Mouse (Mus musculus): ENCODE data around the gene Mgat4c.

Gene Mgat4c

GRCm38 (mm10) chr10:101681437-101681912, at the start of gene Mgat4c:
Gene Mgat4c, plus strand, starts transcription at chr10:101681487.
- DNase-seq: peak; percentile 1 to 2

DNA sequence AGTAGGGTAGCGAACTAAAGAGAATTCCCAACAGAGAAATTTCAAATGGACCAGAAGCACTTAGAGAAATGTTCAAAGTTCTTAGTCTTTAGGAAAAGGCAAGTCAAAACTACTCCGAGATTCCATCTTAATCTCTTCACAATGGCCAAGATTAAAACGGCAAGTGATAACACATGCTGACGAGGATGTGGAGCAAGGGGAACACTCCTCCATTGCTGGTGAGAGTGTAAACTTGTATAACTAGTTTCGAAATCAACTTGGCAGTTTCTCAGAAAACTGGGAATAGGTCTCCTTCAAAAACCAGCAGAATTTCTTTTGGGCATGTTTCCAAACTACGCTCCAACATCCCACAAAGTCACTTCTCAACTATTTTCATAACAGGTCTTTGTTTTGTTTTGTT, 46.0 kb upstream of the Mgat4c start:
- no peak for DNase-seq

GRCm38 (mm10) chr10:101641048-101641447, 40.2 kb upstream of the Mgat4c start:
- no peak for DNase-seq

DNA sequence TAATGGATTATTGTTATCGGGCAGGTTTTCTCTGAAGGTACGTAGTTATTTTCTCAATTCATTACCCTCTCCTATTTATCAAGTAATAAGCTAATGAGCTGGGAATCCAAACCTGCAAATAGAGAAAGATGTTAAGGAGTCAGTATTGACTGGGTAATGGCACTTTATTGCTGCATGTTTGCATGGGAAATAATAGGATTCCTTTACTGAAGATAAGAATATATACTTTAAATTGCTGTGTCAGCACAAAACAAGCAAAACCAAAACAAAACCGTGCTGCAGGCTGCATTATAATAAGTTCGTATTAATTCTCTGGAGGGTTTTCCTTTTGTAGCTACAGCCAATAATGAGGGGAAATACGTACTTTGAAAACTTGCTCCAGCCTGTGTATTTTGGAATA, 627 bp downstream of the Mgat4c start:
- no peak for DNase-seq

DNA sequence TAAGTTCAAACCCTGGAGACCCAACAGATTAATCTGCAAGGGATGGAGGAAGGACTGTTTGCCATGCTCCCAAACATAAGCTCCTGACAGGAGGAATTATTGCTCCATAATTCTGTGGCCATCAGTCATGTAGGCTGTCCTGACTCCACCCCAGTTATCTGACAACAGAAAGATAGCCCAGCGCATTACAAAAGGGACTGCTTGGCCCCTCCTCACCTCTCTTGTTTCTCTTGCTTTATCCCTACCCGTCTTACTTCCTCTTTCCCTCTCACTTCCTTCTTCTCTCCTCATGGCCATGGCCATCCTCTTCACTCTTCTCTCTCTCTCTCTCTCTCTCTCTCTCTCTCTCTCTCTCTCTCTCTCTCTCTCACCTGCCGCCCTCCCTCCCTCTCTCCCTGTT, 80.5 kb downstream of the Mgat4c start:
- DNase-seq: no peak

GRCm38 (mm10) chr10:101770688-101771087, 89.4 kb downstream of the Mgat4c start:
- no peak for DNase-seq

- DNase-seq: no peak
These were observed 89.9 kb downstream of the Mgat4c start for GRCm38 (mm10) chr10:101771157-101771556.

DNA sequence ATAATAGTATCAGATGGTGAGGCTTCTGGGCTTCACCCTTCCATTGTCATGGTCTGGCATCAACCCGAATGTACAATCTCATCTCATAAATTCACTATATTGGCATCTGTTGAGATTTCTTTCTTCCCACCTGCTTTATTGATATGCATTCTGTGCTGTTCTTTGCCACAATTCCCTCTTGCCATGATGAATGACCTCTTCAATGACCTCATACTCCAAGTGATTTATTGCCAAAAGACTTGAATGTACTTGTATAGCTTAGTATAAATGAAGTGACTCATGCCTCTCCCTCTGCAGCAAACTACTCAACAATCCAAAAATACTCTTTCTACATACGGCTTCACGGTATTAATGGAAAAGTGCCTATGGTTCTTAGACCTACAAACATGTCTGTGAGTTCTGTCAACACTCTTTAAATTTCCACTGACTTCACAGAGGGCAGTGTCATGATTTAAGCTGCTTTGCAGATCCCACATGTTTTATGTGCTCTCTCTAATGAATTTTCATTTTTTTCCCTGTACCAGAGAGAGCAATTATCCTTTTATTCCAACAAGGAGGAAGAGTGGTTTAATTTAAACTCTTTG, 102.0 kb downstream of the Mgat4c start:
- no peak for DNase-seq

GRCm38 (mm10) chr10:101795507-101795906, 114.2 kb downstream of the Mgat4c start:
- no peak for DNase-seq

- DNase-seq: no peak
These were observed 117.7 kb downstream of the Mgat4c start for GRCm38 (mm10) chr10:101798831-101799474.

GRCm38 (mm10) chr10:101808768-101809167, 127.5 kb downstream of the Mgat4c start:
- no peak for DNase-seq

- no peak for DNase-seq
These were observed 135.6 kb downstream of the Mgat4c start for GRCm38 (mm10) chr10:101816902-101817301.

GRCm38 (mm10) chr10:101827944-101828343, 146.7 kb downstream of the Mgat4c start:
- DNase-seq: no peak

- no peak for DNase-seq
These were observed 174.8 kb downstream of the Mgat4c start for GRCm38 (mm10) chr10:101856115-101856514.

- no peak for DNase-seq
These were observed 208.6 kb downstream of the Mgat4c start for GRCm38 (mm10) chr10:101889866-101890265.

DNA sequence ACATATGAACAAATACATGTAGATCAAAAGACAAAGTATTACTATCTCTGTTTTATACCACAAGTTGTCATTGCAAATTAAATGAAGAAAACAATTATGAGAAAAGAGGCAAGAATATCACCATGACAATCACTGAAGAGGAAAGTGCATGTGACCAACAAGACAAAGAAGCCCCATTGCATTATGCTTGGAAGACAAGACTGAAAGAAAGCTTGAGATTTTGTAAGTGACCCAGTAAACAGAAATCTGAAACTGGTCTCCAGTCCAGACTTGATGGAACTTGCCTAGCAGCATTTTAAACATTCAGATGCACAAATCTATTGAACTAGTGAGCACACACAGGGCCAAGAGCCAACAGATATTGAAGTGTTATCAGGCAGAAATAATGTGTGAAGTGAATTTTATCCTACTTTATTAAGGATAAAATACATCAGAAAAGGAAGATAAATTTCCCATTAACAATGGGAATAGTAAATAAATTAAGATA, 236.1 kb downstream of the Mgat4c start:
- DNase-seq: no peak

- no peak for DNase-seq
These were observed 316.3 kb downstream of the Mgat4c start for GRCm38 (mm10) chr10:101997612-101998011.

DNA sequence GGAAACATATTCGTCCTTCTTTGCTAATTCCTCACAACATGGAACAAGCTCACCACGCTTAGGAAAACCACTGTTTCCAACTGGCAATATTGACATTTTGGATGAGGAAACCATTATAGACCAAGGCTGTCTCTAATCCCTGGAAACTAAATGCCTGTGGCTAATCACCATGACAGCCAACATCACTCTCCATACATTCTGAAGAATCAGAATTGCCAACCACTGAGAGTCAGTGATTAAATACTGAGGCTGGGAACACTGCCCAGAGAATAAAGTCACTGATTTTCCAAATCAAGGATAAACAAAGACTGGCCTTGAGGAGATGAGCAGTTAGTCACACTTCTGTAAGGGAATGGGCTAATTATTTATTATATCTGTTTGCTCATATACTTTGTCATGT, 361.2 kb downstream of the Mgat4c start:
- no peak for DNase-seq

DNA sequence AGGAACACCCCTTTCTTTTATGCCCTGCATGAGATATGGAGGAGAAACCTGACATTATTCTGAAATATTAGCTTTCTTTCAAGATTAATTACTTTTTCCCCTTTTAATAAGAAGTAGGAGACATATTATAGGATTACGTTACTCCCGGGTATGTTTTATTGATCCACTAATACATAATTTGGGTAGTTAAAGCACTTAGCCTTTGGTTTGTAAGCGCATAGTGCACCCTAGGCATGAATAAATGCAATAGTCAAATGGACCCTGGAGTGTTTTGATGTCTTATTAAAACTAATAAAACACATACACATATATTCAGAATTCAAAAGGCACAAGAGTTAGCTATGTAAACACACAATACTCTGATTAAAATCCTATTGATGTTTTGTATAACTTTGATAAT, 374.9 kb downstream of the Mgat4c start:
- DNase-seq: no peak

- no peak for DNase-seq
These were observed 375.8 kb downstream of the Mgat4c start for GRCm38 (mm10) chr10:102056975-102057565.

DNA sequence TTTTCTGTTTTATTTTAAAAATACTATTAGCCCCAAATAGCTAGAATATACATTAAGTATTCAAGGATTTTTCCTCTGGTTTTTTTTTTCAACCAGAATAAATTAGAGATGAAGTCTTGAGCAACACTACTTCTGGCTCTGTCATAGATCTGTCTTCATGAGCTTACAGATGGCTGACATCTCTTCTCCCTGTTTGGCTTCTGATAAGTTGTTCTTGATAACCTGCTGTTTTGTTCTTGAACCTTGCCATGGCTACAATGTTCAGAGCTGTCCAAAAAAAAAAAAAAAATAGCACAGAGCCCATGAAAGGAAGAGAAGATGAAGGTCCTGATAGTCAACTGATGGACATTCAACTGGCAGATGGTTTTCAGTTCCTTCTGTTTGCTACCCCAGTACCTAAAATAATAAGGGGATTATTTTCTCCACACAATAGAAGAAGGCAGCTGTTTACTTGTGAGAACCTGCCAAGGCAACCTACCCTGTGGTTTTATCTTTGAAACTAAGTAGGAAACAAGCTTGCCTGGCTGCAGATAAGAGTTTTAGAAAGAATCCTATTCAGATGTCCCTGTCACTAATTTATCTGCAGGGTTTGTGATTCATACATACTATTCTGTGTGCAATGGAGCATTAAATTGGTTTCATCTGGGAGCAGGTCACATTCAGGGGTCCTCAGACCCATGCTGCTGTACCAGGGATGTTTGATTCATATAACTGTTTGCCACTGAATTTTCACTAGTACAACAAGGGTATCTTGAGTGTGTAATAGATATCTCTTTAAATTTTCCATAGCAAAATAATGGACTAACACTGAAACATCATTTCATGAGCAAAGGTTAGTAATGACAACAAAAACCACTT, 393.5 kb downstream of the Mgat4c start:
- no peak for DNase-seq

DNA sequence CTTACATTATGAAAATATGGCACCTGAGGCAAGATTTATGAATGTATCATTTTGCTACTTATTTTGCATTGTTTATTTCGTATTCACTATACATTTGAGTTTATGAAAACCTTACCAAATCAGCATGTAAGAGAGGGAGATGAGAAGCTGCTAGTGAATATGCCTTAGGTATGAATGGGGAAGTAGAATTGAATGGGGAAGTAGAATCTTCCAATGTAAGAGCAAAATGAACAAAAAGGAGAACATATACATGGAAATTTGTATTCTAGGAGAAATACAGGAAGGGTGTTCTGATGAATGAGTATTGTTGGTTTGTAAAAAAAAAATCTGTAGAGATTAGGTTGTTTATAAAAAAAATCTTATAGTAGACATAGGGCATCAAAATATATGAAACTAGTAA, 441.9 kb downstream of the Mgat4c start:
- DNase-seq: no peak

DNA sequence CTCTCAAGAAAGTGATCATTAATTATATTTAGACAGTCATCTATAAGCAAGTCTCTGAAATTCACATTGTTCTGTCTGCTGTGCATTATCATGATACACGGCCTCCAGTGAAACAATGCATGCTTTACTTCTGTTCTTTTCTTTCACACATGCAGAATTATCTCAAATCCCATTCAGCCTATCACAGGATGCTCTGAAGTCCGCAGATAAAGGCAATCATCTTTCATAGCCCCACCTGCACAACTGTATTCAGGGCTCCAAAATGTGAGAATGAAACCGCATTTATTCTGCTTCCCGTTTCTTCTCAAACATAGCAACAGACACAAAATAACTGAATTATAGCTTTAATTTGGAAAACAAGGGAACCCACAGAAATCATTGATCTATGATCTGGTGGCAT, 446.1 kb downstream of the Mgat4c start:
- DNase-seq: no peak
